Mouse (Mus musculus) frontal cortex, postnatal 25 days (tissue): Measurements from ENCODE around the gene Zfp423.

Experiments
- DNase-seq, 2 experiments: peaks; one replicate each; pipeline ENCODE4 v3.0.0; 2022; ENCODE audit warnings: low spot score in 2 of 2

Gene Zfp423

DNA sequence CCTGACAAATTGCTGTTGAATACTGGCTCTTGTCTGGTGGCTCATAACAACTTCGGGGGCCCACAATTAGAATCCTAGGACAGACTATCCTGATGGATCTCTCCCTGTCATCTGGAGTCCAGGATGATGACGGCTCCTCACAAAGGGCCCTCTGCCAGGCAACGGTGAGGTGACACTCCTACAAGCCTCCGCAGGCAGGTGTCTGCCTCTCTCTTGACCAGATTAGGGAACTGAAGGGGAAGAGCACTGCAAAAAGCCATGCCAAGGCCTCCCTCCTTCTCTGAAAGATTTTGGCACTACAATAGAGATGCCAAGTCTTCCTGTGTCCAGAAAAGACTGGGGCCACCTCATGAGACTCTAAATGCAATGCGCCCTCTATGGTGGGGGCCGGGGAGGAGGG, 7.1 kb downstream of the Zfp423 start:
- no peak for DNase-seq

GRCm38 (mm10) chr8:87944225-87944934, 15.0 kb downstream of the Zfp423 start:
- DNase-seq: no peak

GRCm38 (mm10) chr8:87943651-87944091, 15.7 kb downstream of the Zfp423 start:
- no peak for DNase-seq

DNA sequence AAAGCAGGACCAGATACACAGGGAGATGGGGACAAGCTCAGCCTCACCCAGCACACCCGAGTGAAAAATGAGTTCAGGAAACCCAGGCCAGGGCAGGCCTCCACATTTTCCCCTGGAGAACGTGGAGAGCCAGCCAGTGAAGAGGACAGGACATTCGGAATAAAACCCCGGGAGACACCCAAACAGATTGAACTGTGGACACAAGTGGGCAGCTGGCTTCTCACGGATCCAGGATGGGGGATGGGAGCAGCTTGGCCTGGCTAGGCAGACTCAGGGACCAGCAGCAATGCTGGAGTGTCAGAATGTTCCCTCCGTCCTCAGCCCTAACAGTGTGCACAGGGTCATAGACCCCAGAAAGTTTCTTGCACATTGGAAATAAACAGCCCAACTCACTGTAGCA, 18.7 kb downstream of the Zfp423 start:
- no peak for DNase-seq

DNA sequence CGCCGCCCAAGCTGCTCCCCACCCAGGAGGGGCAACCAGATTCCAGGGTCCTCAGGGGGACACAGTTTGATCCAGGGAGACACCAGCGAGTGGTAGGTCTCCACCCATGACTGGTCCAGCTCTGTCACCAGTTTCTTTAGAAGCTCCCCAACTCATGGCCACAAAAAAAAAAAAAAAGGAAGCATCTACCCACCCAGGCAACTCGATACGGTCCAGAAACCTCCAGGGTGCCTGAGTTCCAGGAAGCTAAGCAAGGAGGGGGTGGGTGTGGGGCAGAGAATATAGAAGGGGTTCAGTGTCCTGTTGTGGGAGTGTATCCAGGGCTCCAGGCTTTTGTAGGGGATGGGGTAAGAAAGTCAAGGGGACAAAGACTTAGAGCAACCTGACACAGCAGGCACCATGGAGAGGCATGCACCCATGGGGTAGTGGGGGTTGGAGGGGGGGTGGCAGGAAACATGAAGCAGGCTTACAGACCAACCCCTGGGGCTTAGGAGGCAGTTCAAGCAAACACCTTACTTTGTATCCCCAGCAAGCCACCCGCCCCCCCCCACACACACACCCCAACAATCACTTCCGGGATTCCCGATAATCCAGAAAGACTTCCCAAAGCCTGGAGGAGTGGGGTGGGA, 20.0 kb downstream of the Zfp423 start:
- no peak for DNase-seq

DNA sequence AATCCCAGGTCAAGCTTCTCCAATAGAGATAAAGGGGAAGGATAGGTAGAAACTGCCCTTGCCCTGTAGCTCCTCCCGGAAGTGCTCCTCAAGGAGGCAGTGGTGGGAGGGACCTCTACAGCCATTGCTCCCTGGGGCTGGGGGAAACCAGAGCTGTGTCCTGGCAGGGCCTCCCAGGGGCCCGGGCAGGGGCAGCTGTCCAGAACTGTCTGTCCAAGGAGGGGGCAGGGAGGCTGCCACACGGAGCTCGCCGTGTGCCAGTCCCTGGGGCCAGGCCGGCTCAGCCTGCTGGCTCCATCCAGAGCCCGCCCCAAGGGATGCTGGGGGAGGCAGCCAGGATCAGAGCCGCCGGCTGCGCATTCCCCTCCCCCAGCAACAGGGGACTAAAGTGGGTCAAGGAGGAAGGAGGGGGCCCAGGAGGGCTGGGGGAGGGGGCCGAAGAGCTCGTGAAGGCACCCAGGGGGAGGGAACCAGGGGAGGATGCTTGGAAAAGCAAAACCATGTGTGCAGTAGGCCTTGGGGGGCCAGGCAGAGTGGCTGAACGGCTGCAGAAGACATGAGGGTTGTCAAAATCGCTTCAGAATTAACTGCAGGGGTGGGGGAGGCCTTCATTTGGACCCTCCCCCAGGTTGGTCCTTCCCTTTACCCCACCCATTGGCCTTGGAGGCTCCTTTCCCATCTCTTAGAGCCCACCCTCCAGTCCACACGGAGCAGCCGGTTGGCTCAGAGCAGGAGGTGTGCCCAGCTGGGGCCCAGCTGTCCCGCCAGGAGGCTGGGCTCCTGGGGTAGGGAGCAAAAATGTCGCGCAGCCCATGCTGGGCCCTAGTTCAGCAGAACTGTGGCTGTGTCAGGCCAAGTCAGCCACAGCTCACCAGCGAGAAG, 20.8 kb downstream of the Zfp423 start:
- peak in 1 of 2 experiments; percentile 25 for DNase-seq

GRCm38 (mm10) chr8:87937211-87937610, 22.2 kb downstream of the Zfp423 start:
- no peak for DNase-seq

GRCm38 (mm10) chr8:87935088-87935680, 24.2 kb downstream of the Zfp423 start:
- no peak for DNase-seq

- no peak for DNase-seq
Measured at GRCm38 (mm10) chr8:87934175-87934574, 25.2 kb downstream of the Zfp423 start.

GRCm38 (mm10) chr8:87933752-87934151, 25.6 kb downstream of the Zfp423 start:
- DNase-seq: no peak

- DNase-seq: no peak
Measured at GRCm38 (mm10) chr8:87928857-87929256, 30.5 kb downstream of the Zfp423 start.

GRCm38 (mm10) chr8:87927034-87927830, 32.2 kb downstream of the Zfp423 start:
- DNase-seq: no peak

DNA sequence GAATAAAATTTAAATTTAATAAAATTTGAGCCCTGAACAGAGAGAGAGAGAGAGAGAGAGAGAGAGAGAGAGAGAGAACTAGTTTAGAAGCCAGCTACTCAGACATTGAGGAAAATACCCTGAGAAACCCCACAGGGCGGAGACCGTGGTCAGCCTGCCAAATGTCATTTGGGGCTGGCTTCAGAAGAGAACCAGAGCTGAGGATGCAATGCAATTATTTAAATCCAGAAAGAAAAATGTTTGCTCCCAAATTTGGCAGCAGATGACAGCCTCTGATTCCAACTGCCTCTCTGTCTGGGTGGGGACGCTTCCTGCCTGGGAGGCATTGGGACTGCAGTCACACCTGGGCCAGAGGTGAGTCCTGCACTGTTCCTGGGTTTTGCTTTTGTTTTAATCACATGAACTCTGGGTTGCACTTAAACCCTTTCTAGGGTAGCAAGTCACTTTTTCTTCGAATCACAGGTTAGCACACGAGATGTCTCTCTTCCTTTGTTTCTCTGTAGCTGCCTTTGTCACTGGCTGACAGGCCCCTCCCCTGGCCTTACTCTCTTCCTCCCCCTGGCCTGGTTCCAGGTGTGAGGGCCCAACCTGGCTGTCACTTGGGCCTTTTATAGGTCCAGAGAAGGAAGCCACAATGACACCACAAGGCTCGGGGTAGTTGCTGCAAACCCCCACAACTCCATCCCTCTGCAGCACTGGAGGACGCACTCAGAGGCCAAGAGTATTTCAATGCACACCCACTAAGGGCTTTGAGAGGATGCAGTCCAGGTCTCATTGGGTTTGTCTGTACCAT, 33.1 kb downstream of the Zfp423 start:
- DNase-seq: no peak

- no peak for DNase-seq
Measured at GRCm38 (mm10) chr8:87922936-87923335, 36.5 kb downstream of the Zfp423 start.

DNA sequence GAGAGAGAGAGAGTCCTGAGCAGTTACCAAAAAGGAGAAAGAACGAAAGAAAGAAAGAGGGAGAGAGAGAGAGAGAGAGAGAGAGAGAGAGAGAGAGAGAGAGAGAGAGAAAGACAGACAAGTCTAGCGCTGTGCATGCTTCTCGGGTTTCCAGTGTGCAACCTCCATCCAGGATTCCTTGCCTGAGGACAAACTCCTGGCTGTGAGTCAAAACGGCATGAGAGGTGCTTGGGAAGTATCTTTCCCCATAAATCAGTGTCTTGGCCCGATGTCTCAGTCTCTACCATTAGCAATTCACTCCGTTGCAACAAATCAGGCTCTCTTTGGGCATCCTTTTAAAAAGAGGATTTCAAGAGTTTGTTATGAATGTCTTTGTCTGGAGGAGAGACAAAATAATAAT, 36.9 kb downstream of the Zfp423 start:
- DNase-seq: no peak

GRCm38 (mm10) chr8:87918004-87918403, 41.4 kb downstream of the Zfp423 start:
- DNase-seq: no peak

DNA sequence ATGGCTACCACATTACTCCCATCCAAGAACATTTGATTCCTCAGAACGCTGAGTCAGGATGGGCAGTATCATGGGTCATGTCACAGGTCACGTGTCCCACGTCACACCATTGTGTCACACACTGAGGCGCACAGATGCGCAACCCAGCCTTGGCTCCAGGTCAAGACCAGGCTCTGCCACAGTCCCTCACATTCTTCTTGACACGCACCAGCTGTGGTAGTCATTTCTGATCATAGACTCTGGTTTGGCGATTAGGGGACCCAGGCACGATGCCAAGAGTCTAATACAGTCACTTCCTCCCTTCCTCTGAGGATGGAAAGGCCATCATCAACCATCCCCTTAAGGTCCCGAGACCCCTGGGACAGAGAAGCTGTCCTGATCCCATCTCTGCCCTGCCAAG, 43.6 kb downstream of the Zfp423 start:
- no peak for DNase-seq

GRCm38 (mm10) chr8:87914247-87914967, 45.0 kb downstream of the Zfp423 start:
- DNase-seq: no peak

GRCm38 (mm10) chr8:87908940-87909339, 50.5 kb downstream of the Zfp423 start:
- DNase-seq: no peak

GRCm38 (mm10) chr8:87905404-87905803, 54.0 kb downstream of the Zfp423 start:
- DNase-seq: no peak
